Mouse (Mus musculus) layer of hippocampus, adult 18-20 months (tissue): ENCODE data around the gene Coro6. TPM values are rescaled to one million over a fixed set of nuclear protein-coding genes. Genes with fewer than 3 reads are reported as not detected.

Experiments used
- DNase-seq, 2 experiments: peaks; one replicate each; pipeline ENCODE4 v3.0.0; 2022; ENCODE audit warnings: low spot score in 2 of 2
- total RNA-seq, 2 experiments: library from RNA; stranded (reverse); gene quantifications; 2 replicates each; pipeline ENCODE4 v1.2.3; 2021

Gene Coro6
- total RNA-seq, 2 experiments from 2014 or later = 14.1 to 14.7 TPM

GRCm38 (mm10) chr11:77508068-77509021 lies 46.1 kb downstream of the Coro6 start:
- DNase-seq = peak in 1 of 2 experiments; percentile 88

GRCm38 (mm10) chr11:77511336-77511735 lies 49.1 kb downstream of the Coro6 start:
- no peak for DNase-seq

DNA sequence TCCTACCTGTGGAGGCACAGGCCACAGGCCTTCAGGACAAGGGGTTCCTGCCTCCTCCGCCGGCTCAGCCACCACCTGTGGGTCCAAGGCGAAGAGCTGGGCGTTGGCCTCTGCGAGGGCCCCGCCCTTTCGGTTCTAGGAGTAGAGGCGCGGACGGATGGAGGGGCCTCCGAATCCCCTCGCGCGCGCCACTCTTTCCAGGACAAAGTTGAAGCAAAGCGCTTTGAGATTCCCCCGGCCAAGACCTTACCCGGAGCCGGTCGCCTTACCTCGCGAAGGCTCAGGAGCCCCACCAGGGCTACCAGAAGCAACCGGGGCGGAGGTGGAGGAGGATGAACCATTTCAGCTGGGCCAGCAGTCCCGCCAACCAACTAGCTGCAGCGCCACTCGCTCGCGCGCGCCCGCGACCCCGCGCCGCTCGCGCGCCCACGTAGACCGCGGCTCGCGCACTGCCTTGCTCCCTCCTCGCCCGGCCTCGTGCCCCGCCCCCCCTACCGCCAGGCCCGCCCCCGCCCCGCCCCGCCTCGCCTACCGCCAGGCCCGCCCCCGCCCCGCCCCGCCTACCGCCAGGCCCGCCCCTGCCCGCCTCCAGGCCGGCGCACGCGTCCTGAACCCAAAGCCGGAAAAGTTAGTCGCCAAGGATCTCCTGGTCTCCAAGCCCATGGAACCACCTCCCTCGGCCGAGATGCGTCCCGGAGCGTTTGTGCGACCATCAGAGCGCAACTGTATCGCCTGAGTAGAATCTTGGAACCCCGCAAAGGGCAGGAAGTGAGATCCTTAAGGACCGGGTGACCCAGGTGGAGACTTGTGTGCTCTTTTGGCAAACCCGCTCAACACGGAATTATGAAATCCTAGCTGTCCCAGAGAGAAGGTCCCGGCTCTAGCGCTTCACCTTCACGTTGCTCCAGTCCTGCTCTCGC lies 50.9 kb downstream of the Coro6 start:
- DNase-seq = peak in 1 of 2 experiments; percentile 75

GRCm38 (mm10) chr11:77513811-77514170 lies 51.6 kb downstream of the Coro6 start:
- DNase-seq = no peak

DNA sequence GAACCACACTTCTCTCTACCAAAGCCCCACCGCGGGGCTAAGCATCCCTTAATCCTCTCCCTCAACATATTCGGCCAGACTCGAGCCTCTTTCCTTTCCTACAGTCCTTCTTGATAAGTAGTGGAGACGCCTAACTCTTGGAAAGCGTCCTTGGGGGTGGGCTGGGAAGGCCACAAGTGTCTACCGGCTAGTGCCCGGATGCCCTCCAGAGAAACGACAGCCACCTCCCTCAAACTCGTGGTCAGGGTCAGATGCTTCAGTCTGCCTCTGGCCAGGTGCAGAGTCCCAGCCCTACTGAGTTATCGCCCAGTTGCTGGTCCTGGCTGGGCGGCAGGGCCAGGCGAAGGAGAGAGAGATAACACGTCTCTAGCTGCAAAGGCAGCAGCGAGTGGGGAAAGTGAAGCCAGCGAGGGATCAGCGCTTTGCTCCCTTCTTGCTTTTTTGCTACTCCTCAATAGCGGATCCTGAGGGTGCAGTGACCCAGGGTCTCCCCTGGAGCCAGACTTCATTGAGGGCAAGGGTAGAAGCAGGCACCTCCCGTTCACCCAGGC lies 52.1 kb downstream of the Coro6 start:
- DNase-seq = no peak

DNA sequence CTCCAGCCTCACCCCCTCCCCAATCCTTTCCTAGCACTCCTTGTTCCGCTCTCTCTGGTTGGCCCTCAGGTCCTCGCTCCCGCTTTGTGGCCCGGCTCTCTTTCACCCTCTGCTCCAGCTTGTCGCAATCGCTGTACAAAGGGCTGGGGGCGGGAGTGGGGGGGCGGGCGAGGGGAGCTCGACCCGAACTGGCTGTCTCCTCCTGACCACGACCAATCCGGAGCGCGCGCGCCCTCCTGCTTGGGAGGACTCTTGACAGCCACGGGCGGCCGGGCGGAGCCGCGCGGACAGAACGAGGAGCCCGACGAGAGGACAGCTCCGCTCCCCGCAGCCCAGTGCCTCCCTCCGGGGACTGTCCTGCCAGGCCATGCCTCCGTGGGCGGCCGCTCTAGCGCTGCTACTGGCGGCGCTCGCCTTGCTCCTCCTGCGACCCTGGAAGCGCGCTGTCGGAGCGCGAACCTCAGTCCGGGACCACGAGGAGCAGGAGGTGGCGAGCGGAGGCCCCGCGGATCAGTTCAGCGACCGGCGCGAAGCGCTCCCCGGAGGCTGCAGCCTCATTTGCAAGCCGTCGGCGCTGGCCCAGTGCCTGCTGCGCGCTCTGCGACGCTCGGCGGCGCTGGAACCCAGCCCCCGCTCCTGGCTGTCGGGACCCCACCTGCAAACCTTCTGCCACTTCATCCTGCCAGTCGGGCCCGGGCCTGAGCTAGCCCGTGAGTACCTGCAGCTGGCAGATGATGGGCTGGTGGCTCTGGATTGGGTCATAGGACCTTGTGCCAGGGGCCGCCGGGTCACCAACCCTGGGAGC lies 52.8 kb downstream of the Coro6 start, which contains the start of gene Abhd15:
Gene Abhd15, plus strand, starts transcription at position 290 of the 805 bp plus-strand sequence.
- DNase-seq = no peak

DNA sequence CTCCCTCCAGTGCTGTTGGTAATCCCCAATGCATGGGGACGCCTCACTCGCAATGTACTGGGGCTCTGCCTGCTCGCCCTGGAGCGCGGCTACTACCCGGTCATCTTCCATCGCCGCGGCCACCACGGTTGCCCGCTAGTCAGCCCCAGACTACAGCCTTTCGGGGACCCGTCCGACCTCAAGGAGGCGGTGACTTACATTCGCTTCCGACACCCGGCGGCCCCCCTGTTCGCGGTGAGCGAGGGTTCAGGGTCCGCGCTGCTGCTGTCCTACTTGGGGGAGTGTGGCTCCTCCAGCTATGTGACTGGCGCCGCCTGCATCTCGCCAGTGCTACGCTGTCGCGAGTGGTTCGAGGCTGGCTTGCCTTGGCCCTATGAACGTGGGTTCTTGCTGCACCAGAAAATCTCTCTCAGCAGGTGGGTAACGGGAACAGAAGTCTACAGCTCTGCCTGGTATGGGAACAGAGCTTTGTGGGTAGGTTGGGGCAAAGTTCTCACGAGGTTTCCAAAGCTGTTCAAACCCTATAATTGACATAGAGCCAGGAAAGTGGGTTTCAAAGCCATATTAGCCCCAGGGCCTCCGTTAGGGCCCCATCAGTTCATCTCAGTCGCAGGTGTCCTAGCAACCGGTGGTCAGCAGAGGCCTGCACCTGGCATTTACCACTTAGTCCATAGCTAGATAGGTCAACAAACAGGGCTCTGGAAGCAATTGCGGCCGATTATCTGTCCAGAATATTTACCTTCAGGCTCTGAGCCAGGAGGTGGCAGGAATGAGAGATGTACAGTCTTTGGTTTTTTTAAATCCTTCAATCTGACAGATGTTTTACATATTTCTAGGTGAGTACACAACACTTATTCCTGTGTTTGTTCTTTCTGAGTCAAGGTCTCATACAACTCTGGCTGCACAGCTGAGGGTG lies 53.7 kb downstream of the Coro6 start, which contains the start of gene Trp53i13:
Gene Trp53i13, minus strand, starts transcription at position 344 of the 916 bp plus-strand sequence.
- DNase-seq = no peak

- no peak for DNase-seq
Observed at GRCm38 (mm10) chr11:77516553-77517425, 54.6 kb downstream of the Coro6 start.

GRCm38 (mm10) chr11:77518051-77518798 lies 56.0 kb downstream of the Coro6 start:
- DNase-seq = no peak

DNA sequence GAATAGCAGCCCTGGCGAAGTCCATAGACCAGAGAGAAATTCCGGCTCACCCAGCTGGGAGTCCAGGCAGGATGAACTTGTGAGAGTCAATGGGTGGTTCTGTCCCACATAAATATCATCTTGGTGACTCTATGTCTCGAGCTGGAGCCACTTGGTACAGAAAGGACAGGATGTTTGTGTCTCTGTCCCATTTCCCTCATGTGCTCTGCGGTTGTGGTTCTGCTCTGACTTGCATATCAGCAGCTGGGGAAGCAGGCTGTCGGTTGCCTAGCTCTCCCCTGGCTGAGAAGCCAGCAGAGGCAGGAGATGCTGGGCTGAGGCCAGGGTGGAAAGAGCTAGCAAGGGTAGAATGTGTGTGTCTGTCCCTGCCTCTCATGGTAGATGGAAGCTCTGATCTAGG lies 56.8 kb downstream of the Coro6 start, which contains the start of gene Gm10392:
Gene Gm10392, minus strand, starts transcription at position 156 of the 400 bp plus-strand sequence.
- DNase-seq = no peak

Other genes with a start within 250 kb of the Coro6 start
- 10 to 100 TPM; 32.9 to 35.4 TPM for gene Ssh2, start 246.1 kb upstream of the Coro6 start, total RNA-seq
- 10 to 100 TPM; 79.4 to 82.3 TPM for gene Ankrd13b, start 27.3 kb downstream of the Coro6 start, total RNA-seq
- gene Git1, start 31.2 kb downstream of the Coro6 start, total RNA-seq = 100 to 1,000 TPM; 304 to 343 TPM
- 1 to 10 TPM; 1.4 to 1.7 TPM for gene Abhd15, start 52.7 kb downstream of the Coro6 start, total RNA-seq
- 1 to 10 TPM; 6.7 to 7.5 TPM for gene Trp53i13, start 53.6 kb downstream of the Coro6 start, total RNA-seq
- gene Gm10392, start 56.8 kb downstream of the Coro6 start, total RNA-seq = not detected
- 100 to 1,000 TPM; 109 to 110 TPM for gene Taok1, start 145.4 kb downstream of the Coro6 start, total RNA-seq
- 10 to 100 TPM; 75.3 to 76.1 TPM for gene Nufip2, start 223.7 kb downstream of the Coro6 start, total RNA-seq